Mouse (Mus musculus): ENCODE measurements around the gene Cryab.

DNA sequence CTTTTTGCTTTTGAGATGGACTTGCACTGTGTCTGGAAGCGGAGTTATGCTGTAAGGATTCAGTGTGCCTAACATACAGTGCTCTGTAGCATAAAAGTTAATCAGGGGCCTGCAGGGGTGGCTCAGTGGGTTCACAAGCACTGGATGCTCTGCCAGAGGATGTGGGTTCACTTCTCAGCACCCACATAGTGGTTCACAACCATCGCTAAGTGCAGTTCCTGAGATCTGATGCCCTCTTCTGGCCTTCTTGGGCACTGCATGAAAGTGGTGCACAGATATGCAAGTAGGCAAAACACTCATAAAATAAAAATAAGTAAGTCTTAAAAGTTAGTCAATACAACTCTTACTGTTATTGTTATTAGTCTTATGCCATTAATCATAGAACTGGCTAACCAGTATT is 31.0 kb downstream of the Cryab start:
- peak; percentile 66 for TF ChIP-seq CTCF (IDR thresholded peaks at IDR 0.05; ENCODE audit: low read depth)
- no peak for TF ChIP-seq EP300 (IDR thresholded peaks at IDR 0.05; ENCODE audit: low read depth)
